Comparison of ENCODE assay signal across 7 mouse cellular contexts in genomic region chr9:50658941-50659388, GRCm38 (mm10). TPM values are rescaled to one million over a fixed set of nuclear protein-coding genes. Genes with fewer than 3 reads are reported as not detected.
A peak's percentile ranks its signal among the peaks of the same experiment; 100 is the strongest.
DNase-seq lines count a peak whose midpoint lies in the region; ATAC-seq and TF ChIP-seq lines count a peak whose summit lies in the region.

No protein-coding gene starts in this region.

- no peak; the same call in 1 of the 2 replicates for ATAC-seq in forebrain, embryonic 13.5 days
- ATAC-seq in liver, embryonic 13.5 days (ENCODE audit: low read depth) = peak; percentile 42
- ATAC-seq in stomach, postnatal 0 days (ENCODE audit: low FRiP score, low TSS enrichment) = no peak; the same call in 1 of the 2 replicates

- H3K27ac ChIP-seq in forebrain, embryonic 13.5 days = peak overlapping the region; percentile 83
- peak overlapping the region; percentile 76 for H3K27ac ChIP-seq in liver, embryonic 13.5 days
- peak overlapping the region; percentile 86 for H3K27ac ChIP-seq in stomach, postnatal 0 days (replicated peaks)

- no peak for TF ChIP-seq EP300 in stomach, postnatal 0 days (optimal IDR thresholded peaks at IDR 0.05)

- no peaks in the 10 kb centered on the region for H3K27me3 ChIP-seq in forebrain, embryonic 13.5 days
- no peaks in the 10 kb centered on the region for H3K27me3 ChIP-seq in liver, embryonic 13.5 days
- H3K27me3 ChIP-seq in stomach, postnatal 0 days (ENCODE audit: control insufficient read depth, insufficient read depth, low read length) = no peaks in the 10 kb centered on the region

- peaks cover 21% of the 10 kb centered on the region for H3K4me1 ChIP-seq in forebrain, embryonic 13.5 days
- peaks cover 27% of the 10 kb centered on the region for H3K4me1 ChIP-seq in liver, embryonic 13.5 days (replicated peaks)
- H3K4me1 ChIP-seq in stomach, postnatal 0 days (replicated peaks; ENCODE audit: control insufficient read depth, insufficient read depth) = no peaks in the 10 kb centered on the region

- H3K9ac ChIP-seq in forebrain, embryonic 13.5 days = peak overlapping the region; percentile 90
- peak overlapping the region; percentile 94 for H3K9ac ChIP-seq in liver, embryonic 13.5 days
- H3K9ac ChIP-seq in stomach, postnatal 0 days (ENCODE audit: low read length) = peak overlapping the region; percentile 90

- no peaks in the 10 kb centered on the region for H3K9me3 ChIP-seq in forebrain, embryonic 13.5 days (replicated peaks)
- no peaks in the 10 kb centered on the region for H3K9me3 ChIP-seq in liver, embryonic 13.5 days (replicated peaks)
- no peaks in the 10 kb centered on the region for H3K9me3 ChIP-seq in stomach, postnatal 0 days (ENCODE audit: control insufficient read depth, low read length)

- peaks cover 24% of the 10 kb centered on the region for H3K36me3 ChIP-seq in forebrain, embryonic 13.5 days (ENCODE audit: poor library complexity, severe bottlenecking)
- peaks cover 19% of the 10 kb centered on the region for H3K36me3 ChIP-seq in liver, embryonic 13.5 days
- H3K36me3 ChIP-seq in stomach, postnatal 0 days (ENCODE audit: control insufficient read depth, insufficient read depth, low read length) = no peaks in the 10 kb centered on the region; the same call in 1 of the 2 replicates

- no peak for TF ChIP-seq CTCF in stomach, postnatal 0 days (IDR thresholded peaks at IDR 0.05; ENCODE audit: low read depth)

- peak overlapping the region; percentile 92 for H3K4me3 ChIP-seq in forebrain, embryonic 13.5 days
- H3K4me3 ChIP-seq in liver, embryonic 13.5 days (replicated peaks) = peak overlapping the region; percentile 94
- peak overlapping the region; percentile 93 for H3K4me3 ChIP-seq in stomach, postnatal 0 days (ENCODE audit: low read depth, low read length)

- peak overlapping the region; percentile 86 for H3K4me2 ChIP-seq in forebrain, embryonic 13.5 days
- H3K4me2 ChIP-seq in liver, embryonic 13.5 days = peak overlapping the region; percentile 88
- H3K4me2 ChIP-seq in stomach, postnatal 0 days (replicated peaks; ENCODE audit: low read depth) = peak overlapping the region; percentile 78

- WGBS in forebrain, embryonic 13.5 days = 0% methylated on average over 28 of the region's 28 CpGs
- WGBS in liver, embryonic 13.5 days (ENCODE audit: insufficient replicate concordance) = under 1% methylated on average over 28 of the region's 28 CpGs
- 1% methylated on average over 27 of the region's 28 CpGs for WGBS in stomach, postnatal 0 days

- peak; percentile 12 to 19 for DNase-seq in left cerebral cortex, postnatal 14 days (ENCODE audit: low spot score in 2 of 2)
- DNase-seq in left cerebral cortex, postnatal 25 days (ENCODE audit: low spot score in 2 of 2) = no peak
- DNase-seq in adipocyte (ENCODE audit: low spot score) = peak; percentile 52
- DNase-seq in liver, embryonic 13.5 days = no peak
- DNase-seq in stomach, postnatal 0 days (ENCODE audit: low spot score) = no peak
- no peak for DNase-seq in ovary, adult 18-20 months (ENCODE audit: low spot score)

- intact Hi-C loops in left cerebral cortex, postnatal 14 days (cut with DNase I) = no loop called here
- intact Hi-C loops in left cerebral cortex, postnatal 25 days (cut with DNase I) = loop anchor here (2.0 to 5.0 kb wide), 2 partner anchors 76 to 108 kb away; partner anchors contain the start of gene Fdxacb1

RNA-seq across cellular contexts. Expression of gene Dlat, which starts 0.6 kb away (rescaled TPM):
- total RNA-seq in left cerebral cortex, postnatal 14 days (2021) = 100 to 1,000 TPM; 128 to 134 TPM
- total RNA-seq in left cerebral cortex, postnatal 25 days (2021) = 100 to 1,000 TPM; 115 to 117 TPM
- polyA plus RNA-seq in forebrain, embryonic 13.5 days (2015; fragmentation: Nextera tagmentation; extraction: Ambion mirVana) = 40.6 and 40.8 TPM in 2 replicates
- polyA plus RNA-seq in liver, embryonic 13.5 days (2015; fragmentation: Nextera tagmentation; extraction: Ambion mirVana) = 33.7 and 45.2 TPM in 2 replicates
- 36.7 and 45.2 TPM in 2 replicates for polyA plus RNA-seq in stomach, postnatal 0 days (2015; fragmentation: Nextera tagmentation; extraction: Ambion mirVana)

RNA-seq across cellular contexts. Expression of gene Nkapd1, which starts 41.7 kb away (rescaled TPM):
- total RNA-seq in left cerebral cortex, postnatal 14 days (2021) = 10 to 100 TPM; 29.2 to 30.0 TPM
- 10 to 100 TPM; 22.5 to 26.5 TPM for total RNA-seq in left cerebral cortex, postnatal 25 days (2021)
- polyA plus RNA-seq in forebrain, embryonic 13.5 days (2015; fragmentation: Nextera tagmentation; extraction: Ambion mirVana) = 22.4 and 26.1 TPM in 2 replicates
- 10.4 and 11.6 TPM in 2 replicates for polyA plus RNA-seq in liver, embryonic 13.5 days (2015; fragmentation: Nextera tagmentation; extraction: Ambion mirVana)
- polyA plus RNA-seq in stomach, postnatal 0 days (2015; fragmentation: Nextera tagmentation; extraction: Ambion mirVana) = 14.3 and 16.1 TPM in 2 replicates

RNA-seq across cellular contexts. Expression of gene Pih1d2, which starts 41.8 kb away (rescaled TPM):
- 1 to 10 TPM; 2.1 to 3.2 TPM for total RNA-seq in left cerebral cortex, postnatal 14 days (2021)
- 1 to 10 TPM; 3.3 to 4.2 TPM for total RNA-seq in left cerebral cortex, postnatal 25 days (2021)
- 5.0 and 6.0 TPM in 2 replicates for polyA plus RNA-seq in forebrain, embryonic 13.5 days (2015; fragmentation: Nextera tagmentation; extraction: Ambion mirVana)
- 1.8 and 2.1 TPM in 2 replicates for polyA plus RNA-seq in liver, embryonic 13.5 days (2015; fragmentation: Nextera tagmentation; extraction: Ambion mirVana)
- polyA plus RNA-seq in stomach, postnatal 0 days (2015; fragmentation: Nextera tagmentation; extraction: Ambion mirVana) = 2.2 and 3.2 TPM in 2 replicates

RNA-seq across cellular contexts. Expression of gene Timm8b, which starts 55.3 kb away (rescaled TPM):
- total RNA-seq in left cerebral cortex, postnatal 14 days (2021) = 100 to 1,000 TPM; 230 to 244 TPM
- 100 to 1,000 TPM; 247 to 254 TPM for total RNA-seq in left cerebral cortex, postnatal 25 days (2021)
- polyA plus RNA-seq in forebrain, embryonic 13.5 days (2015; fragmentation: Nextera tagmentation; extraction: Ambion mirVana) = 374 and 437 TPM in 2 replicates
- 208 and 218 TPM in 2 replicates for polyA plus RNA-seq in liver, embryonic 13.5 days (2015; fragmentation: Nextera tagmentation; extraction: Ambion mirVana)
- 252 and 278 TPM in 2 replicates for polyA plus RNA-seq in stomach, postnatal 0 days (2015; fragmentation: Nextera tagmentation; extraction: Ambion mirVana)

RNA-seq across cellular contexts. Expression of gene Sdhd, which starts 55.4 kb away (rescaled TPM):
- total RNA-seq in left cerebral cortex, postnatal 14 days (2021) = 100 to 1,000 TPM; 124 to 129 TPM
- 100 to 1,000 TPM; 111 TPM for total RNA-seq in left cerebral cortex, postnatal 25 days (2021)
- 214 and 228 TPM in 2 replicates for polyA plus RNA-seq in forebrain, embryonic 13.5 days (2015; fragmentation: Nextera tagmentation; extraction: Ambion mirVana)
- 350 and 370 TPM in 2 replicates for polyA plus RNA-seq in liver, embryonic 13.5 days (2015; fragmentation: Nextera tagmentation; extraction: Ambion mirVana)
- polyA plus RNA-seq in stomach, postnatal 0 days (2015; fragmentation: Nextera tagmentation; extraction: Ambion mirVana) = 425 and 428 TPM in 2 replicates

Comparison
In these comparisons a context has a peak if more than half of its experiments do, and no peak if none do; other contexts are left out.
1. DNase-seq: peak in left cerebral cortex, postnatal 14 days (2 of 2) and adipocyte (single experiment); none in left cerebral cortex, postnatal 25 days (0 of 2), liver, embryonic 13.5 days (single experiment), stomach, postnatal 0 days (single experiment) and ovary, adult 18-20 months (single experiment).
2. Peak in every context shown above with its lines, with median percentiles within 50 percentile points of each other: H3K27ac ChIP-seq, H3K4me2 ChIP-seq, H3K4me3 ChIP-seq and H3K9ac ChIP-seq.